Mouse (Mus musculus) ES-Bruce4 (cell line): ENCODE data around the gene Sympk. TPM values are rescaled to one million over a fixed set of nuclear protein-coding genes. Genes with fewer than 3 reads are reported as not detected.

Source experiments
- H3K27ac ChIP-seq: 2 replicates; pipeline ENCODE4 v1.5.1; 2012; ENCODE audit warnings: low read length, inconsistent platforms; ENCODE audit not compliant: insufficient read depth
- H3K27me3 ChIP-seq: 2 replicates; pipeline ENCODE4 v1.6.1; 2012; ENCODE audit warnings: mild to moderate bottlenecking, low read length, inconsistent platforms; ENCODE audit not compliant: control insufficient read depth, poor library complexity, insufficient read depth, severe bottlenecking
- H3K36me3 ChIP-seq: 2 replicates; pipeline ENCODE4 v1.6.1; 2012; ENCODE audit warnings: inconsistent platforms, mild to moderate bottlenecking, low read length, moderate library complexity; ENCODE audit not compliant: control insufficient read depth, poor library complexity, insufficient read depth, severe bottlenecking
- H3K4me1 ChIP-seq: one replicate; pipeline ENCODE4 v1.8.1; 2011; ENCODE audit warnings: low read length; ENCODE audit not compliant: control insufficient read depth, insufficient read depth
- H3K4me3 ChIP-seq: 2 replicates; pipeline ENCODE4 v1.5.1; 2011; ENCODE audit warnings: low read depth, mild to moderate bottlenecking, low read length
- H3K9ac ChIP-seq: 2 replicates; pipeline ENCODE4 v1.6.1; 2012; ENCODE audit warnings: low read depth, mild to moderate bottlenecking, inconsistent platforms; ENCODE audit not compliant: poor library complexity, severe bottlenecking
- H3K9me3 ChIP-seq: replicated peaks from 2 replicates; pipeline ENCODE4 v1.6.1; 2012; ENCODE audit warnings: mild to moderate bottlenecking, low read length, inconsistent platforms; ENCODE audit not compliant: control insufficient read depth, poor library complexity, insufficient read depth, severe bottlenecking
- CTCF ChIP-seq: IDR thresholded peaks from one replicate; pipeline ENCODE4 v1.8.1; 2011; ENCODE audit warnings: low read depth, low read length
- EP300 ChIP-seq: IDR thresholded peaks from 2 replicates; pipeline ENCODE4 v1.6.1; 2011; ENCODE audit warnings: low read depth, low read length; ENCODE audit not compliant: insufficient read depth
- POLR2A ChIP-seq: IDR thresholded peaks from one replicate; pipeline ENCODE4 v1.8.1; 2011; ENCODE audit warnings: low read length; ENCODE audit not compliant: insufficient read depth
- polyA plus RNA-seq: library from polyadenylated mRNA; stranded (reverse); fragments of >200 nt; gene quantifications from 2 replicates; pipeline ENCODE4 v1.2.4, GENCODE M21; 2011; ENCODE audit warnings: low read depth; ENCODE audit not compliant: missing spikeins, insufficient read depth, insufficient read length

Gene Sympk
- polyA plus RNA-seq, 1 experiment, result 102 TPM

- TF ChIP-seq EP300 (no peak), CTCF (no peak), POLR2A (no peak)
- H3K27ac ChIP-seq, result no peak overlapping the region
These were observed 52.4 kb downstream of the Sympk start for GRCm38 (mm10) chr7:19076586-19076991.

GRCm38 (mm10) chr7:19077761-19078160 lies 53.6 kb downstream of the Sympk start:
- TF ChIP-seq EP300, result no peak
- TF ChIP-seq CTCF, result no peak
- no peak for TF ChIP-seq POLR2A
- Histone ChIP-seq H3K9me3 (no peaks in the 10 kb centered on the region), H3K4me3 (no peak overlapping the region), H3K9ac (0 out of 2 replicates have a peak overlapping the region, but pooled peaks have one; percentile 99), H3K4me1 (no peaks in the 10 kb centered on the region), H3K27ac (no peak overlapping the region), H3K27me3 (no peaks in the 10 kb centered on the region), H3K36me3 (peaks cover 12% of the 10 kb centered on the region)

More at GRCm38 (mm10) chr7:19076586-19076991, 52.4 kb downstream of the Sympk start:
- Histone ChIP-seq H3K27me3 (no peaks in the 10 kb centered on the region), H3K9ac (peak overlapping the region; percentile 99), H3K4me1 (no peaks in the 10 kb centered on the region), H3K9me3 (no peaks in the 10 kb centered on the region), H3K36me3 (peaks cover 12% of the 10 kb centered on the region), H3K4me3 (peak overlapping the region; percentile 89)

GRCm38 (mm10) chr7:19078732-19079131 lies 54.6 kb downstream of the Sympk start:
- H3K27me3 ChIP-seq, result no peaks in the 10 kb centered on the region
- TF ChIP-seq CTCF (no peak), POLR2A (no peak), EP300 (no peak)
- no peak overlapping the region for H3K9ac ChIP-seq
- no peak overlapping the region for H3K4me3 ChIP-seq
- no peak overlapping the region for H3K27ac ChIP-seq
- no peaks in the 10 kb centered on the region for H3K4me1 ChIP-seq
- H3K36me3 ChIP-seq, result peaks cover 12% of the 10 kb centered on the region
- H3K9me3 ChIP-seq, result no peaks in the 10 kb centered on the region

- H3K36me3 ChIP-seq, result peaks cover 12% of the 10 kb centered on the region
These were observed 56.3 kb downstream of the Sympk start for GRCm38 (mm10) chr7:19080451-19080950.

GRCm38 (mm10) chr7:19082171-19082570 lies 58.0 kb downstream of the Sympk start:
- H3K4me3 ChIP-seq, result no peak overlapping the region
- H3K27ac ChIP-seq, result no peak overlapping the region
- H3K4me1 ChIP-seq, result peaks cover 4% of the 10 kb centered on the region
- TF ChIP-seq POLR2A, result no peak
- no peak for TF ChIP-seq CTCF
- no peak for TF ChIP-seq EP300
- H3K27me3 ChIP-seq, result no peaks in the 10 kb centered on the region
- H3K36me3 ChIP-seq, result peaks cover 12% of the 10 kb centered on the region
- H3K9me3 ChIP-seq, result no peaks in the 10 kb centered on the region
- no peak overlapping the region for H3K9ac ChIP-seq

More at GRCm38 (mm10) chr7:19080451-19080950, 56.3 kb downstream of the Sympk start:
- Histone ChIP-seq H3K4me1 (peaks cover 2% of the 10 kb centered on the region), H3K27me3 (no peaks in the 10 kb centered on the region), H3K9me3 (no peaks in the 10 kb centered on the region), H3K9ac (no peak overlapping the region), H3K27ac (no peak overlapping the region), H3K4me3 (no peak overlapping the region)
- no peak for TF ChIP-seq CTCF
- no peak for TF ChIP-seq EP300
- TF ChIP-seq POLR2A, result no peak

GRCm38 (mm10) chr7:19083096-19083495 lies 58.9 kb downstream of the Sympk start:
- peaks cover 10% of the 10 kb centered on the region for H3K36me3 ChIP-seq
- peaks cover 4% of the 10 kb centered on the region for H3K4me1 ChIP-seq
- H3K4me3 ChIP-seq, result no peak overlapping the region

More at GRCm38 (mm10) chr7:19083096-19083495, 58.9 kb downstream of the Sympk start:
- TF ChIP-seq EP300, result no peak
- no peak for TF ChIP-seq POLR2A
- TF ChIP-seq CTCF, result no peak
- Histone ChIP-seq H3K27ac (no peak overlapping the region), H3K9ac (no peak overlapping the region), H3K27me3 (no peaks in the 10 kb centered on the region), H3K9me3 (no peaks in the 10 kb centered on the region)
